Mouse (Mus musculus) intestine, postnatal 0 days (tissue): Measurements from ENCODE around the gene Rnf43. TPM values are rescaled to one million over a fixed set of nuclear protein-coding genes. Genes with fewer than 3 reads are reported as not detected.
A peak's percentile ranks its signal among the peaks of the same experiment; 100 is the strongest.

Experiments used
- ATAC-seq: fragments of 200-750 bp; cut with Nextera tagmentation; 2 replicates; pipeline ENCODE4 v1.8.0; 2017; ENCODE audit warnings: mild to moderate bottlenecking, moderate TSS enrichment, moderate library complexity
- H3K27ac ChIP-seq: fragments of 300-500 bp; sonication (generic); 2 replicates; pipeline ENCODE4 v1.5.1; 2014; ENCODE audit warnings: mild to moderate bottlenecking, low read depth, low read length, moderate library complexity
- H3K27me3 ChIP-seq: fragments of 300-500 bp; sonication (generic); replicated peaks from 2 replicates; pipeline ENCODE4 v1.6.1; 2014; ENCODE audit warnings: low read length, mixed read lengths; ENCODE audit not compliant: control insufficient read depth, insufficient read depth
- H3K36me3 ChIP-seq: fragments of 300-500 bp; sonication (generic); 2 replicates; pipeline ENCODE4 v1.6.1; 2014; ENCODE audit warnings: mild to moderate bottlenecking, moderate library complexity; ENCODE audit not compliant: control insufficient read depth, insufficient read depth
- H3K4me1 ChIP-seq: fragments of 300-500 bp; sonication (generic); replicated peaks from 2 replicates; pipeline ENCODE4 v1.6.1; 2014; ENCODE audit warnings: antibody characterized with exemption, low read length, mixed read lengths; ENCODE audit not compliant: control insufficient read depth, insufficient read depth
- H3K4me2 ChIP-seq: fragments of 300-500 bp; sonication (generic); replicated peaks from 2 replicates; pipeline ENCODE4 v1.6.1; 2014; ENCODE audit warnings: low read depth, mild to moderate bottlenecking, moderate library complexity
- H3K4me3 ChIP-seq: fragments of 300-500 bp; sonication (generic); 2 replicates; pipeline ENCODE4 v1.5.1; 2014; ENCODE audit warnings: low read depth, low read length
- H3K9ac ChIP-seq: fragments of 300-500 bp; sonication (generic); 2 replicates; pipeline ENCODE4 v1.6.1; 2014; ENCODE audit warnings: mild to moderate bottlenecking, low read depth, low read length
- H3K9me3 ChIP-seq: fragments of 300-500 bp; sonication (generic); 2 replicates; pipeline ENCODE4 v1.6.1; 2016; ENCODE audit warnings: mixed run types; ENCODE audit not compliant: control insufficient read depth
- CTCF ChIP-seq: sonication (generic); IDR thresholded peaks from 2 replicates; pipeline ENCODE4 v1.5.1; 2016; ENCODE audit warnings: low read depth, mild to moderate bottlenecking, control low read depth, antibody characterized with exemption, moderate library complexity
- WGBS: fragments of 180-500 bp; shearing (Covaris S2); extraction: QIAGEN DNeasy Blood & Tissue Kit; methylation state at CpG from one replicate; pipeline ENCODE4 v1.1.7; 2014; 5-methylcytosine and 5-hydroxymethylcytosine counted together
- polyA plus RNA-seq: library from polyadenylated mRNA; unstranded; fragments of >200 nt; fragmentation: Nextera tagmentation; extraction: Ambion mirVana; gene quantifications from 2 replicates; pipeline ENCODE4 v1.2.1, GENCODE M21; 2015

Rnf43 gene
- polyA plus RNA-seq, 1 experiment from 2014 or later: 10.7 TPM

- 38% methylated on average over 11 of the region's 11 CpGs for WGBS
- Histone ChIP-seq H3K27me3 (no peaks in the 10 kb centered on the region), H3K9me3 (no peaks in the 10 kb centered on the region), H3K4me1 (0 out of 2 replicates have a peak, but pooled peaks cover 20% of the 10 kb centered on the region), H3K27ac (peak overlapping the region; percentile 54), H3K4me3 (no peak overlapping the region), H3K4me2 (peak overlapping the region; percentile 57), H3K9ac (no peak overlapping the region), H3K36me3 (no peaks in the 10 kb centered on the region)
- no peak for TF ChIP-seq CTCF
- no peak for ATAC-seq
Measured at GRCm38 (mm10) chr11:87688478-87689203, 26.1 kb downstream of the Rnf43 start.

GRCm38 (mm10) chr11:87689402-87689808, 26.9 kb downstream of the Rnf43 start:
- H3K27ac ChIP-seq: peak overlapping the region; percentile 54
- TF ChIP-seq CTCF: no peak
- no peaks in the 10 kb centered on the region for H3K36me3 ChIP-seq
- H3K4me1 ChIP-seq: 0 out of 2 replicates have a peak, but pooled peaks cover 20% of the 10 kb centered on the region
- H3K4me2 ChIP-seq: peak overlapping the region; percentile 57
- peak; percentile 84 for ATAC-seq
- H3K4me3 ChIP-seq: 0 out of 2 replicates have a peak overlapping the region, but pooled peaks have one; percentile 18
- no peaks in the 10 kb centered on the region for H3K27me3 ChIP-seq
- no peaks in the 10 kb centered on the region for H3K9me3 ChIP-seq
- no peak overlapping the region for H3K9ac ChIP-seq
- WGBS: 4% methylated on average over 7 of the region's 7 CpGs

- WGBS: 27% methylated on average over 16 of the region's 16 CpGs
- no peak for TF ChIP-seq CTCF
- Histone ChIP-seq H3K36me3 (no peaks in the 10 kb centered on the region), H3K4me2 (peak overlapping the region; percentile 57), H3K4me1 (0 out of 2 replicates have a peak, but pooled peaks cover 20% of the 10 kb centered on the region), H3K9me3 (no peaks in the 10 kb centered on the region), H3K27me3 (no peaks in the 10 kb centered on the region), H3K4me3 (0 out of 2 replicates have a peak overlapping the region, but pooled peaks have one; percentile 18), H3K9ac (no peak overlapping the region), H3K27ac (peak overlapping the region; percentile 50; the same call in 1 of the 2 replicates)
- no peak for ATAC-seq
Measured at GRCm38 (mm10) chr11:87690054-87690740, 27.7 kb downstream of the Rnf43 start.

- no peak overlapping the region for H3K4me3 ChIP-seq
- H3K4me2 ChIP-seq: peak overlapping the region; percentile 37
- WGBS: 25% methylated on average over 14 of the region's 14 CpGs
- no peaks in the 10 kb centered on the region for H3K9me3 ChIP-seq
- no peak overlapping the region for H3K9ac ChIP-seq
- peak overlapping the region; percentile 58 for H3K27ac ChIP-seq
- no peaks in the 10 kb centered on the region for H3K36me3 ChIP-seq
- peak; percentile 94 for ATAC-seq
- H3K4me1 ChIP-seq: no peaks in the 10 kb centered on the region
- no peak for TF ChIP-seq CTCF
- H3K27me3 ChIP-seq: no peaks in the 10 kb centered on the region
Measured at GRCm38 (mm10) chr11:87697131-87697682, 34.7 kb downstream of the Rnf43 start.

GRCm38 (mm10) chr11:87698126-87698525, 35.6 kb downstream of the Rnf43 start:
- H3K9me3 ChIP-seq: no peaks in the 10 kb centered on the region
- no peak for ATAC-seq
- H3K27me3 ChIP-seq: no peaks in the 10 kb centered on the region
- 0 out of 2 replicates have a peak, but pooled peaks cover 5% of the 10 kb centered on the region for H3K4me1 ChIP-seq
- no peak overlapping the region for H3K4me3 ChIP-seq
- H3K4me2 ChIP-seq: no peak overlapping the region
- no peak for TF ChIP-seq CTCF
- no peak overlapping the region for H3K9ac ChIP-seq
- H3K36me3 ChIP-seq: no peaks in the 10 kb centered on the region
- H3K27ac ChIP-seq: no peak overlapping the region
- WGBS: 52% methylated on average over 4 of the region's 4 CpGs

GRCm38 (mm10) chr11:87701108-87701507, 38.6 kb downstream of the Rnf43 start:
- Histone ChIP-seq H3K27ac (peak overlapping the region; percentile 87; the same call in 1 of the 2 replicates), H3K4me1 (0 out of 2 replicates have a peak, but pooled peaks cover 5% of the 10 kb centered on the region), H3K4me3 (no peak overlapping the region), H3K9ac (no peak overlapping the region), H3K9me3 (no peaks in the 10 kb centered on the region), H3K36me3 (no peaks in the 10 kb centered on the region), H3K27me3 (no peaks in the 10 kb centered on the region), H3K4me2 (no peak overlapping the region)
- no peak for TF ChIP-seq CTCF
- 48% methylated on average over 6 of the region's 6 CpGs for WGBS
- ATAC-seq: no peak
